Comparison of ENCODE assay signal across 8 mouse cellular contexts in the genomic region with DNA sequence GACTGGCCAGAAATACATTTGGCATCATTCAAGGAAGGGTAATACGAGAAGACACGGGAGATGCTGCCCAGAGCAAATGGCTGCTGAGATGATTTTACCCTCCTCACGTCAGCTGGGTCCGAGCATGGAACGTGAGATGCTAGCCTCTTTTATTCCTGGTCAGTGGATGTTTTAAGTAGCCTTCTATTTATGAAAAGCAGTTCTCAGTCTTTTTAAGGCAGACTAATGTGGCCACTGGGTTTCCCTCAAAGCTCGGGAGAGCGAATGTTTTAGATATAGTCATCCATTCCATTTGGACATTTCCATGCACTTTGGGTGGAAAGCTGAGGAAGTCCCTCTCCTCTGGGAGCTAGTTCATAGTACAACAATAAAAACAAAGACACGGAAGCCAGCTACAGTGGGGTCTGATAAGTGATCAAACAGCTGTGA.
DNase-seq lines count a peak whose midpoint lies in the region; ATAC-seq and TF ChIP-seq lines count a peak whose summit lies in the region.

No protein-coding gene starts in this region.

- no peak overlapping the region for H3K9ac ChIP-seq in liver, embryonic 15.5 days
- H3K9ac ChIP-seq in forebrain, postnatal 0 days = peak overlapping the region; percentile 31; the same call in 1 of the 2 replicates
- no peak overlapping the region for H3K9ac ChIP-seq in hindbrain, embryonic 12.5 days
- no peak overlapping the region for H3K9ac ChIP-seq in neural tube, embryonic 14.5 days (replicated peaks; ENCODE audit: low read depth, low read length)

- ATAC-seq in liver, embryonic 15.5 days (ENCODE audit: insufficient read depth) = no peak
- no peak for ATAC-seq in forebrain, postnatal 0 days
- ATAC-seq in hindbrain, embryonic 12.5 days (ENCODE audit: low FRiP score) = no peak
- ATAC-seq in neural tube, embryonic 14.5 days (ENCODE audit: low read depth) = no peak
- ATAC-seq in megakaryocyte progenitor cell, adult 5-6 weeks (replicated peaks; ENCODE audit: poor library complexity) = no peak

- 65% methylated on average over 8 of the region's 8 CpGs for whole genome bisulfite sequencing in liver, embryonic 15.5 days (ENCODE audit: insufficient replicate concordance)
- WGBS in forebrain, postnatal 0 days = 28% methylated on average over 8 of the region's 8 CpGs
- WGBS in hindbrain, embryonic 12.5 days = 34% methylated on average over 8 of the region's 8 CpGs
- WGBS in neural tube, embryonic 14.5 days = 43% methylated on average over 8 of the region's 8 CpGs

- peaks cover 20% of the 10 kb centered on the region for H3K4me1 ChIP-seq in liver, embryonic 15.5 days (replicated peaks)
- peaks cover 22% of the 10 kb centered on the region for H3K4me1 ChIP-seq in forebrain, postnatal 0 days (ENCODE audit: insufficient read depth)
- H3K4me1 ChIP-seq in hindbrain, embryonic 12.5 days = peaks cover 47% of the 10 kb centered on the region
- peaks cover 30% of the 10 kb centered on the region for H3K4me1 ChIP-seq in neural tube, embryonic 14.5 days (ENCODE audit: control insufficient read depth, insufficient read depth, low read length)

- no peak for TF ChIP-seq CTCF in forebrain, postnatal 0 days (IDR thresholded peaks at IDR 0.05; ENCODE audit: low read depth)

- no peak for DNase-seq in liver
- no peak for DNase-seq in forebrain, postnatal 0 days
- DNase-seq in ovary, adult 18-20 months (ENCODE audit: low spot score) = no peak
- no peak for DNase-seq in layer of hippocampus, postnatal 36 days

- no peaks in the 10 kb centered on the region for H3K9me3 ChIP-seq in liver, embryonic 15.5 days (replicated peaks)
- H3K9me3 ChIP-seq in forebrain, postnatal 0 days (ENCODE audit: low read length) = no peaks in the 10 kb centered on the region
- H3K9me3 ChIP-seq in hindbrain, embryonic 12.5 days (replicated peaks) = no peaks in the 10 kb centered on the region
- no peaks in the 10 kb centered on the region for H3K9me3 ChIP-seq in neural tube, embryonic 14.5 days (ENCODE audit: control insufficient read depth, low read length)

- H3K4me2 ChIP-seq in liver, embryonic 15.5 days = no peak overlapping the region
- H3K4me2 ChIP-seq in forebrain, postnatal 0 days (ENCODE audit: low read depth) = peak overlapping the region; percentile 26; the same call in 1 of the 2 replicates
- H3K4me2 ChIP-seq in hindbrain, embryonic 12.5 days (replicated peaks) = 0 out of 2 replicates have a peak overlapping the region, but pooled peaks have one; percentile 3
- H3K4me2 ChIP-seq in neural tube, embryonic 14.5 days (ENCODE audit: low read depth, low read length) = peak overlapping the region; percentile 15; the same call in 1 of the 2 replicates

- no peak overlapping the region for H3K4me3 ChIP-seq in liver, embryonic 15.5 days (replicated peaks)
- H3K4me3 ChIP-seq in forebrain, postnatal 0 days (ENCODE audit: low read depth, low read length) = no peak overlapping the region
- no peak overlapping the region for H3K4me3 ChIP-seq in hindbrain, embryonic 12.5 days
- no peak overlapping the region for H3K4me3 ChIP-seq in neural tube, embryonic 14.5 days (ENCODE audit: low read depth, low read length)

- peak overlapping the region; percentile 29; the same call in 1 of the 2 replicates for H3K27ac ChIP-seq in liver, embryonic 15.5 days (replicated peaks)
- H3K27ac ChIP-seq in forebrain, postnatal 0 days (ENCODE audit: low read depth, low read length) = no peak overlapping the region
- peak overlapping the region; percentile 40 for H3K27ac ChIP-seq in hindbrain, embryonic 12.5 days
- peak overlapping the region; percentile 11; the same call in 1 of the 2 replicates for H3K27ac ChIP-seq in neural tube, embryonic 14.5 days (ENCODE audit: low read depth, low read length)

- H3K27me3 ChIP-seq in liver, embryonic 15.5 days = peaks cover 6% of the 10 kb centered on the region; the same call in 1 of the 2 replicates
- no peaks in the 10 kb centered on the region for H3K27me3 ChIP-seq in forebrain, postnatal 0 days (ENCODE audit: insufficient read depth, low read length)
- no peaks in the 10 kb centered on the region for H3K27me3 ChIP-seq in hindbrain, embryonic 12.5 days
- H3K27me3 ChIP-seq in neural tube, embryonic 14.5 days (ENCODE audit: control insufficient read depth, insufficient read depth, low read length) = no peaks in the 10 kb centered on the region

- H3K36me3 ChIP-seq in liver, embryonic 15.5 days (replicated peaks) = no peaks in the 10 kb centered on the region
- no peaks in the 10 kb centered on the region for H3K36me3 ChIP-seq in forebrain, postnatal 0 days (ENCODE audit: insufficient read depth)
- H3K36me3 ChIP-seq in hindbrain, embryonic 12.5 days = no peaks in the 10 kb centered on the region
- H3K36me3 ChIP-seq in neural tube, embryonic 14.5 days (ENCODE audit: control insufficient read depth, insufficient read depth, low read length) = no peaks in the 10 kb centered on the region
